Mouse (Mus musculus) midbrain, embryonic 12.5 days (tissue): ENCODE results near the gene 4931409K22Rik. TPM values are rescaled to one million over a fixed set of nuclear protein-coding genes. Genes with fewer than 3 reads are reported as not detected.
"Not testable (repeated sequence)": the region's sequence is repeated elsewhere in the genome, so short reads cannot be mapped to it uniquely, and the experiment has no call there.

Experiments
- ATAC-seq: fragments of 200-750 bp; cut with Nextera tagmentation; 2 replicates; pipeline ENCODE4 v1.8.0; 2017; ENCODE audit warnings: low read depth, moderate TSS enrichment, moderate library complexity; ENCODE audit not compliant: low FRiP score
- H3K27ac ChIP-seq: fragments of 300-500 bp; sonication (generic); replicated peaks from 2 replicates; pipeline ENCODE4 v1.5.1; 2016; ENCODE audit warnings: mild to moderate bottlenecking
- H3K27me3 ChIP-seq: fragments of 300-500 bp; sonication (generic); 2 replicates; pipeline ENCODE4 v1.6.1; 2016; ENCODE audit warnings: mild to moderate bottlenecking
- H3K36me3 ChIP-seq: fragments of 300-500 bp; sonication (generic); 2 replicates; pipeline ENCODE4 v1.6.1; 2016
- H3K4me1 ChIP-seq: fragments of 300-500 bp; sonication (generic); 2 replicates; pipeline ENCODE4 v1.6.1; 2016
- H3K4me2 ChIP-seq: fragments of 300-500 bp; sonication (generic); replicated peaks from 2 replicates; pipeline ENCODE4 v1.6.1; 2016; ENCODE audit warnings: mild to moderate bottlenecking, moderate library complexity
- H3K4me3 ChIP-seq: fragments of 300-500 bp; sonication (generic); 2 replicates; pipeline ENCODE4 v1.5.1; 2016; ENCODE audit warnings: mild to moderate bottlenecking
- H3K9ac ChIP-seq: fragments of 300-500 bp; sonication (generic); replicated peaks from 2 replicates; pipeline ENCODE4 v1.6.1; 2016; ENCODE audit warnings: mild to moderate bottlenecking, moderate library complexity
- H3K9me3 ChIP-seq: fragments of 300-500 bp; sonication (generic); 2 replicates; pipeline ENCODE4 v1.6.1; 2016; ENCODE audit warnings: mild to moderate bottlenecking
- WGBS: fragments of 180-500 bp; shearing (Covaris S2); methylation state at CpG from one replicate; pipeline ENCODE4 v1.1.7; 2016; 5-methylcytosine and 5-hydroxymethylcytosine counted together
- polyA plus RNA-seq: library from polyadenylated mRNA; unstranded; fragments of >200 nt; fragmentation: Nextera tagmentation; extraction: Ambion mirVana; gene quantifications from 2 replicates; pipeline ENCODE4 v1.2.1, GENCODE M21; 2016

4931409K22Rik gene
- polyA plus RNA-seq, 1 experiment from 2014 or later, result 0.06 TPM

- H3K27ac ChIP-seq, H3K4me2 ChIP-seq, ATAC-seq, H3K36me3 ChIP-seq, H3K9me3 ChIP-seq, H3K4me3 ChIP-seq, H3K9ac ChIP-seq, H3K27me3 ChIP-seq: not testable (repeated sequence)
- 95% methylated on average over 7 of the region's 7 CpGs for WGBS
- peaks cover 16% of the 10 kb centered on the region for H3K4me1 ChIP-seq
These were observed 1.3 kb downstream of the 4931409K22Rik start for GRCm38 (mm10) chr5:24555335-24555734.

- WGBS, result 65% methylated on average over 5 of the region's 5 CpGs
- ATAC-seq, result no peak
- Histone ChIP-seq H3K27me3 (peaks cover 9% of the 10 kb centered on the region; the same call in 1 of the 2 replicates), H3K4me3 (no peak overlapping the region), H3K9me3 (no peaks in the 10 kb centered on the region), H3K36me3 (no peaks in the 10 kb centered on the region), H3K27ac (no peak overlapping the region), H3K4me2 (no peak overlapping the region), H3K4me1 (peaks cover 17% of the 10 kb centered on the region), H3K9ac (no peak overlapping the region)
These were observed 2.9 kb downstream of the 4931409K22Rik start for GRCm38 (mm10) chr5:24553621-24554244.

- Histone ChIP-seq H3K9me3 (no peaks in the 10 kb centered on the region), H3K36me3 (no peaks in the 10 kb centered on the region), H3K27me3 (peaks cover 9% of the 10 kb centered on the region; the same call in 1 of the 2 replicates), H3K9ac (no peak overlapping the region), H3K4me1 (peaks cover 17% of the 10 kb centered on the region), H3K27ac (no peak overlapping the region), H3K4me2 (0 out of 2 replicates have a peak overlapping the region, but pooled peaks have one; percentile 28), H3K4me3 (no peak overlapping the region)
- WGBS, result 56% methylated on average over 2 of the region's 2 CpGs
- ATAC-seq, result no peak; the same call in 1 of the 2 replicates
These were observed 5.3 kb downstream of the 4931409K22Rik start for GRCm38 (mm10) chr5:24551317-24551688.

- H3K9me3 ChIP-seq, result no peaks in the 10 kb centered on the region
- H3K27me3 ChIP-seq, result peaks cover 9% of the 10 kb centered on the region; the same call in 1 of the 2 replicates
- H3K27ac ChIP-seq, result no peak overlapping the region
- 39% methylated on average over 26 of the region's 26 CpGs for WGBS
- no peaks in the 10 kb centered on the region for H3K36me3 ChIP-seq
- H3K4me3 ChIP-seq, result no peak overlapping the region
- H3K4me1 ChIP-seq, result peaks cover 17% of the 10 kb centered on the region
- ATAC-seq, result peak; percentile 49; the same call in 1 of the 2 replicates
- no peak overlapping the region for H3K9ac ChIP-seq
- H3K4me2 ChIP-seq, result peak overlapping the region; percentile 28; the same call in 1 of the 2 replicates
These were observed 5.9 kb downstream of the 4931409K22Rik start for GRCm38 (mm10) chr5:24550598-24551316.

- ATAC-seq, result no peak
- peaks cover 5% of the 10 kb centered on the region for H3K27me3 ChIP-seq
- no peak overlapping the region for H3K4me2 ChIP-seq
- H3K4me1 ChIP-seq, result peaks cover 9% of the 10 kb centered on the region
- no peak overlapping the region for H3K4me3 ChIP-seq
- no peak overlapping the region for H3K27ac ChIP-seq
- H3K36me3 ChIP-seq, result no peaks in the 10 kb centered on the region
- no peaks in the 10 kb centered on the region for H3K9me3 ChIP-seq
- 83% methylated on average over 7 of the region's 7 CpGs for WGBS
- no peak overlapping the region for H3K9ac ChIP-seq
These were observed 14.0 kb downstream of the 4931409K22Rik start for GRCm38 (mm10) chr5:24542643-24543042.

- no peak overlapping the region for H3K4me2 ChIP-seq
- no peaks in the 10 kb centered on the region for H3K9me3 ChIP-seq
- ATAC-seq, result no peak
- H3K27ac ChIP-seq, result no peak overlapping the region
- H3K4me3 ChIP-seq, result no peak overlapping the region
- peaks cover 14% of the 10 kb centered on the region for H3K27me3 ChIP-seq
- 51% methylated on average over 6 of the region's 6 CpGs for WGBS
- H3K4me1 ChIP-seq, result peaks cover 13% of the 10 kb centered on the region
- no peak overlapping the region for H3K9ac ChIP-seq
- H3K36me3 ChIP-seq, result no peaks in the 10 kb centered on the region
These were observed 15.5 kb downstream of the 4931409K22Rik start for GRCm38 (mm10) chr5:24541144-24541569.

GRCm38 (mm10) chr5:24540387-24541143 is 16.0 kb downstream of the 4931409K22Rik start, which contains the start of gene Asb10:
Gene Asb10 (minus strand): TSS chr5:24540978.
- peaks cover 13% of the 10 kb centered on the region for H3K4me1 ChIP-seq
- peaks cover 18% of the 10 kb centered on the region for H3K27me3 ChIP-seq
- no peak within 1 kb of the TSS for H3K4me3 ChIP-seq
- H3K27ac ChIP-seq, result no peak within 1 kb of the TSS
- no peak for ATAC-seq
- 52% methylated on average over 14 of the region's 14 CpGs for WGBS
- no peaks in the 10 kb centered on the region for H3K36me3 ChIP-seq
- no peaks in the 10 kb centered on the region for H3K9me3 ChIP-seq
- H3K9ac ChIP-seq, result no peak within 1 kb of the TSS
- H3K4me2 ChIP-seq, result no peak within 1 kb of the TSS

- Histone ChIP-seq H3K27ac (no peak overlapping the region), H3K36me3 (no peaks in the 10 kb centered on the region), H3K4me3 (no peak overlapping the region), H3K9me3 (no peaks in the 10 kb centered on the region), H3K4me1 (peaks cover 13% of the 10 kb centered on the region), H3K27me3 (peaks cover 18% of the 10 kb centered on the region), H3K9ac (no peak overlapping the region), H3K4me2 (no peak overlapping the region)
- no peak for ATAC-seq
- 81% methylated on average over 22 of the region's 22 CpGs for WGBS
These were observed 16.9 kb downstream of the 4931409K22Rik start for GRCm38 (mm10) chr5:24539571-24540296.

- ATAC-seq, result no peak
- Histone ChIP-seq H3K36me3 (no peaks in the 10 kb centered on the region), H3K9ac (no peak overlapping the region), H3K27me3 (peaks cover 25% of the 10 kb centered on the region), H3K4me2 (no peak overlapping the region), H3K4me1 (peaks cover 19% of the 10 kb centered on the region), H3K9me3 (no peaks in the 10 kb centered on the region), H3K4me3 (no peak overlapping the region), H3K27ac (no peak overlapping the region)
- 70% methylated on average over 16 of the region's 16 CpGs for WGBS
These were observed 19.0 kb downstream of the 4931409K22Rik start for GRCm38 (mm10) chr5:24537618-24538017.

- no peak overlapping the region for H3K4me2 ChIP-seq
- no peak overlapping the region for H3K4me3 ChIP-seq
- no peak overlapping the region for H3K9ac ChIP-seq
- no peaks in the 10 kb centered on the region for H3K9me3 ChIP-seq
- H3K27me3 ChIP-seq, result peaks cover 33% of the 10 kb centered on the region
- no peak overlapping the region for H3K27ac ChIP-seq
- 88% methylated on average over 5 of the region's 5 CpGs for WGBS
- peaks cover 19% of the 10 kb centered on the region for H3K4me1 ChIP-seq
- no peaks in the 10 kb centered on the region for H3K36me3 ChIP-seq
- ATAC-seq, result no peak
These were observed 20.1 kb downstream of the 4931409K22Rik start for GRCm38 (mm10) chr5:24536511-24536910.

GRCm38 (mm10) chr5:24535731-24536130 is 20.9 kb downstream of the 4931409K22Rik start:
- 83% methylated on average over 3 of the region's 3 CpGs for WGBS
- H3K27me3 ChIP-seq, result peaks cover 41% of the 10 kb centered on the region

More at GRCm38 (mm10) chr5:24535731-24536130, 20.9 kb downstream of the 4931409K22Rik start:
- Histone ChIP-seq H3K27ac (no peak overlapping the region), H3K9ac (no peak overlapping the region), H3K4me1 (peaks cover 16% of the 10 kb centered on the region), H3K4me3 (no peak overlapping the region), H3K36me3 (no peaks in the 10 kb centered on the region), H3K9me3 (no peaks in the 10 kb centered on the region), H3K4me2 (no peak overlapping the region)
- ATAC-seq, result no peak
